Mouse (Mus musculus) cerebellum, adult 9-11 months (tissue): ENCODE results near the gene Necap2.
A peak's percentile ranks its signal among the peaks of the same experiment; 100 is the strongest.

Experiments
- DNase-seq: peaks from one replicate; pipeline ENCODE4 v3.0.0; 2022

Gene Necap2

DNA sequence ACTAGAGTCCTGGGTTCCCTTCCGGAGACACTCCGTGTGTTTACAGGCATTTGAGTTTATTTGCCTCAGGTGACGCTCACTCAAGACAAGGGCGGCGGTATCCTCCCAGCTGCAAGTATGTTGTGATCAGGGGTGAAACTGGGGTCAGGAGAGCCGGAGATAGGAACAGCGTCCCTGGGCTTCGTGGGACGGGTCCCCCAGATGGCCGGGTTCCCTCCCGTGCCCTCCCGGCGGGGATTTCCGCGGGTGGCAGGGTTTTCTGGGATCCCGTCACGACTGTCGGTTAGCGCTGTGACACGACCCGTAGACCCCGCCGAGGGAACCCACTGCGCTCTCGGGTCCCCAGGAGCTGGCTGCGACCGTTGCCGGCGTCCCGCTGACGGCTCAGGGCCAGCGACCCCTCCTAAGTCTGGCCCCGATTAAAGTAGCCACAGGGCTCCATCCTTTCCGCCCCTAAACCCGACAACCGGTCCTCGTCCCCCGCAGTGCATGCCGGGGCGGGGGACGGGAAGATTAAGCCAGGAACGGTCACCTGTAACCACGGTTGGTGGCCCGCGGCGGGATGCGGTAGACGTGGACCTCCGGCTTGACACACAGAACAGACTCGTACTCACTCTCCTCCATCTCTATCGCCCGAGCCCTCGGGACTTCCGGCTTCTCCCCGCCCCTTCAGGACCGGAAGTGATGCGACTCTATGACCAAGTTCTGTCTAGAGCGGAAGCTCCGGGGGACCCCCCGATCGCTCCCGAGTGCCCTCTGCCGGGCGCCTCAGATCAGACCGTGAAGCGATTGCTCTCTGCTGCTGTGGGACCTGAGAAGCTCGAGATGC is at the start of gene Necap2:
Gene Necap2 (minus strand): TSS at position 677 of the 829 bp plus-strand sequence.
- peak; percentile 94 for DNase-seq

DNA sequence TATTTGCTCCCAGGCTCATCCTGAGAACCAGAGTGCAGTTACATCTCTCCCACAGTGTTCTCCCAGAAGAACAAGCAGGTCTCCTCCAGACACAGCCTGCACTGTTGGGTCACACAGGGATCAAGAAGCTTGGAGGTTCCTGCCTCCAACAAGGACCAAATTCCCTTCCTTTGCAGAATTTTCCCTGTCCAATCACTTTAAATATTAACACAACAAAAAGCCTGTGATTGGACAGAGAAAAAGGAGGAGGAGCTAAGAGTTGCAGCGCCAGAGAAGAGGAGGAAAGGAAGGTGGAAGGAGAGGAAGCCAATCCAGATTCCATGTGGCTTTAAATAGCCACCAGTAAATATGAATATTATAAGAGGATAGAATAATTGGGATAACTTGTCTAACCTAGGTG is 44.9 kb upstream of the Necap2 start:
- no peak for DNase-seq

DNA sequence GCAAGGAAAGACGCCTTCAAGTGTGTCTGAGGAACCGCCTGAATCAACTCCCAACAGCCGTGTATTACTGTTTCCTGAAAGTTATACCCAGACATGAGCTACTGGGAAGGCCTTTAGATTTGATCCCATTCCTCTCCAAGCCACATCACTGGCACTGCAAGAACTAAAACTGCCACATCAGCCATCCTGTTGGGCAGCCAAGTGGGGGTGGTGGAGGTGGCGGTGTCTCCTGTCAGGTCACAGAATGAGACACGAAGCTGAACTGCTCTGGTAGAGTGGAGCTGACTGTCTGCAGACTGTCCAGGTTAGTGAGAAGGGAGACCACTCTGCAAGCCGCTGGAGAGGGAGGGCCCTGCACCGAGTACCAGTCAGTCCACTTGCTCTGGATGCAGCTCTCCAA is 44.5 kb upstream of the Necap2 start:
- DNase-seq, result no peak

DNA sequence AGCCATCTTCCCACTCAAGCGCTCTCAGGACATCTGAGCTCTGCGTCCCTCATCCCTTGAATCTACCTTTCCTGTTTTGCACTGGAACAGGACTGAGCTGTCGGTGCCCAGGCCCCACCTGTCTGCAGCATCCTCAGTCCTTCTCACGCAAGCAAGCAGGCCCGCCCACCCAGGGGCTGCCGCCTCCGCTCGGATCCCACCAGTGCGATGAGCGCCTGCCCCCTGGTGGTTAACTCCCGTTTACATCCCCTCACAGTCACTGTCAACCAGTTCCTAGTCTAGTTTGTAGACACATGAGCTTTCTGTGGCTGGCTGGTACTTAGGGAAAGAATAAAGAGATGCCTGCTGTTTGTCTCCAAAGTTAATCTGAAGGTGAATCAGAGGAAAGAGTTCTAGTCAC is 42.5 kb upstream of the Necap2 start:
- DNase-seq, result no peak

DNA sequence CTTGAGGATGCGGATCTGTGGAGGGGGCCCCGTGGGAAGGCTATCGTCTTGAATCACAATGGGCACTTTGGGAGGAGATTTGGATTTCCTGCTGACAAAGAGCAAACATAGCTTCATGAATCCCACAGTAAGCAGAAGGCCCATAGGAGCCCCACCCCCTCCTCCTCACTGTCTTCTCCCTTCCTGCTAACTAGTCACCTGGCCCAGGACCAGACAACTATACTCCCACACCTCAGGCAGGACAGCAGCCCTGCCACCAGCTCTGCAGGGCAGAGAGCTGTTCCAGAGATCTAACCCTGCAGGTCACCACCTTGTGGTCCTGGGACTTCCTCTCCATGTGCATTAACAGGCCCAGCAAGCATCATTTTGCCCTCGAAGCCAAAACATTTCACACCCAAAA is 40.5 kb upstream of the Necap2 start:
- DNase-seq, result no peak

DNA sequence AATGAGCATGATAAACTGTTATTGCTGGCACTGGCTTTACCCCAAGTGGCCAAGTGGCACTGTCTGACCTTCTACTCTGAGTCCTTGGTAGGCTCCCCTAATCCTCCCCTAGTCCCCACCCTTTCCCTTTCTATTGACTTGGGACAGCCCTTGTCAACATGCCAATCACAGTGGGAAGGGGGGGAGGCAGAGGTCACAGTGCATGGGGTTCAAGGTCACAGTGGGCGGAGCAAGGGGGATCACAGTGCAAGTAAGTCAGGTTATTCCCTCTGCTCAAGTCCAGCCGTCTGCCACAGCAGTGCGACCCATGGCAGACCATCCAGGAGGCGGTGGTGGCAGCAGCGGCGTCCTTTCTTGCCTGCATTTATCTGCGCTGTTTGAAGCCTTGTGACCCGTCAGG is 37.2 kb upstream of the Necap2 start:
- no peak for DNase-seq

DNA sequence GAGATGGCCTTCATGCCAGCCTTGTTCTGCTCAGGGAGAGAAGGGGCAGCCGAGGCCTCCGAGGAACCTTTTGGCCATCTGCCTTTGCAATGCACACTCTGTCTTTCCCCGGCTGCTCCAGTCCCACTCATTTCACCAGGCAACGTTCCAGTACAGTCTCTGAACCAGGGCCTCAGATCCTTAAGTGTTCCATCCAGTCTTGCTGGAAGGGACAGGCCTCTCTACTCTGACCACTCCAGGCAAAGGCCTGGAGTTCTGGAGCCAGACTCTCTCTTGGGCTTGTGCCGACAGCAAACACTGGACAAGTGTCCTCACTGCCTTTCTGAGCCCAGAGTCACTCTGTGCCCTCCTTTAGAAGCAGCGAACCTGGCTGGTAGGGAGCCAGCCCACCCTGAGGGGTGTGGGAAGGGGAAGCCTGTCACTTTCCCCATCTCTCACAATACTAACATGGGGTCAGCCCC is 36.4 kb upstream of the Necap2 start:
- DNase-seq, result peak; percentile 49

DNA sequence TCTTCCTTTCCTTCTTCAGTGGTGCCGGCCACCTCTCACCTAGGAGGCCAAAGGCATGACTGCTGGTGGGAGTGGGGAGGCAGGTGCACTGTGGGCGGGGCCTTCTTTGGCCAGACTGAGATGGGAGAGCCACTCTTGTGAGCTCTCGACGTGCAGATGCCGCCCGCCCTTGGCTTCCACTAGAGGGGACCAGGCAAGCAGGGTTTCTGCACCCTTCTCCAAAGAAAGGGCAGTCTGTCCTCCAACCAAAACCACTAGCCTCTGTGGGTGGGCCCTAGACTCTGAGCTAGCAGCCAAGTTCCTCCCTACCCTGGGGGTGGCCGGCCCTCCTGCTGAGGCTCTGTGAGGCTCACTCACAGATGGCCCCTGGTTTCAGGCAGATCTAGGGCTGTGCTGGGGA is 35.7 kb upstream of the Necap2 start:
- no peak for DNase-seq

DNA sequence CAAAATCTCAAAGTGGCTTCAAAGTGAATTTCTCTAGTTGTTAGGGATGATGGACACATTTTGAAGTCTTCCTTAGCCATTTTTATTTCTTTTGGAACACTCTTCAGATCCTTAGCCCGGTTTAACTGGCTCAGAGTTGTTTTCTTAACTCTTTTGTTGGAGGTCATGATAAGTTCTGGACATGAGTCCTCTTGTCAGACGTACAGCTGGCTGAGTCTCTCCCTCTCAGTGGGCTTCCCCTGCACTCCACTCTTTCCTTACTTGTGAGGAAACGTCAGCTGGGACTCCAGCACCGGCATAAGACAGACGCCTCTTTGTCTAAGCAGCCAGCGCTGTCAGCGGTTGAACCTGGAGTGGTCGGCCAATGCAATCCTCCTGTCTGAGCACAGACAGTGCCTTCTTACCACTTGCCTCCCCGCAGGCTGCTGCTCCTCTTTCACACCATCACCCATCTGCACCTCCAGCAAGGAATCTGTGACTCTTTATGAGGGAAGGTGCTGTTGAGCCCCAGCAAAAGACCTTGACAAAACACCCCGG is 30.1 kb upstream of the Necap2 start:
- no peak for DNase-seq

DNA sequence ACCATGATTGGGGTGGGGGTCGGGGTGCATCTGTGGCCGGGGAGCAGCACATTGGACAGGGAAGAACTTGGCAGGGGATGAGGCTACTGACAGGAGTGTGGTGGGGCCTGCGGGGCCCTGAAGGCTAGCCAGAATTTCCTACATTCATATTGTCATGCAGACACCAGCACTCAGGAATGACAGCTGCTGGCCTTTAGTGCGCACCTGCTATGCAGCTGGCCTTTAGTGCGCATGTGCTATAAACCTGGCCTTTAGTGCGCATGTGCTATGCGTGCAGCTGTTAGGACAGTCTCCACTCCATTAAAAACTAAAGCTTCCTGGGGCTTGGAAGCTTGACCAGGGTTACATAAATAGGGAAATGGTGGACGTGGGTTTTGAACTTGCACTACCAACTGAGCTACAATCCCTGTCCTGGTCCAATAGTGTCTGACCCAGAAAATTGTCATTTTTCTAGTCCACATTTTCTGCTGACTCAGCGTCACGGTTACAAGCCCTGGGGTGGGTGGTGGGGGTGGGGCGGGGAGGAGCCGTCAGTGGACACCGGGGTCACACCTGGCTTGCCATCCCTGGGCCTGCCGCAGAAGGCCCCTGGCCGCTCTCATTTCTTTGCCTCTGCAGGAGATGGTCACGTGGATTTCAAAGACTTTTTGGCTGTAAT is 28.5 kb upstream of the Necap2 start:
- DNase-seq, result no peak

DNA sequence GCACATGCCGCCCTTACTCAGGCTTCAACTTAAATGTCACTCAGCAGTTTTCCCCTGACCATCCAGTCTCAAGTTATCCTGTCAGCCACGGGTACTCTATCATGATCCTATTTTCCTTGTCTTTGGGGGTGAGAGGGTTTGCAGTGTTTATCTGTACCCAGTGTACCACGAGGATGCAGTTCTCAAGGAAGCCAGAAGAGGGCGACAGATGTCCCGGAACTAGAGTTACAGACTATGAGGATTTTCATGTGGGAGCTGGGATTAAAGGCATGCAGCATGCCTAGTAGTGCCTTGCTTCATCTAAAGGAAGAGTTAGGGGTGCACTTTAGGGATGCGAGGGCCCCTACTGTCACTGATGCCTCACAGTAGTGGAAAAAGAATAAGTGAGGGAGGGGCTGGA is 23.7 kb upstream of the Necap2 start:
- no peak for DNase-seq

DNA sequence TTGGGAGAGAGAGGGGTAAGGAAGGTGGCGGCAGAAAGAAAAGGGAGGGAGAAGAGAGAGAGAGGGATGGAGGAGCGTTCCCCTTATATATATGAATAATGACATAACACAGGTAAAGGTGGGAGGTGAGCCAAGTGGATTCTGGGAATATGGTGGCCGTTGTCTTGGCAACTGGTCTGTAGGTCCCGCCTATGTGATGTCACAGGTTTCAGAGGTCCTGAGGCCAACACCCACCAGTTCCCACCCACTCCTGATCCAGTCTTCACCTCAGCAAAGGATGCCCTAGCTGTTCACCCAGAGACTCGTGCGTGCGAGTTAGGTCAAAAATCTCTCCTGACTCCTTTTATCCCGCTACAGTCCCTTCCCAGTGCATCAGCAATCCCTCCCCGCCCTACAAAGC is 23.1 kb upstream of the Necap2 start:
- no peak for DNase-seq

DNA sequence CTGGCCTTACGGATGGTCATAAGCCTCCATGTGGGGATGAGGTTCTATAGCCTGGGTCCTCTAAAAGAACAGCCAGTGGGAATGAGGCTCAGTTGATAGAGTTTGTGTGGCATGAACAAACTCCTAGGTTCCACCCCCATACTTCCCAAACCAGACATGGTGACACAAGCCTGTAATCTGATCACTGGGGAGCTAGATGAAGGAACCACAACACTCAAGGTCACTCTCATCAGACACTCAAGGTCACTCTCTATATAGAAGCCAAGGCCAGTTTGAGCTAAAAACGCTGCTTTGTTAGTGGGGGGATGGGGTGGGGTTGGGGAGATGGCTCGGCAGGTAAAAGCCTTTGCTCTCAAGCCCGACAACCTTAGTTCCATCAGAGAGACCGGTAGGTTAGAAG is 21.8 kb upstream of the Necap2 start:
- no peak for DNase-seq

DNA sequence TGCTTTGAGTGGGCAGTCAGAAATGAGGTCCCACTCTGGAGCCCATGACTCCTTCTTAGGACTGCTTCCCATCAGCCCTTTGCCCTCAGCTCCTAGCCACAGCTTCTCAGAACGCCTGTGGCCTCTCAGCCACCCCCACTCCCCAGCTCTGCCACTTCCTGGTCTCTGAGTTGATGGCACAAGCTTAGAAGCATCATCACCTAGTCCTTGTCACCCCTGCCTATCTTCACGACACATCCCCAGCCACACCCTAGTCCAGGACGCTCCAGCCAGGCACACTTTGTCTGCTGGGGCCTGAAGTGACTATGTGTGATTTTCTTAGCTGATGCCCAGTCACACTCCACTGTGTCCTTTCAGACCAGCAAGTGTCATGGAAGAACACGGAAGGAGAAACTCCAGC is 20.8 kb upstream of the Necap2 start:
- DNase-seq, result no peak

DNA sequence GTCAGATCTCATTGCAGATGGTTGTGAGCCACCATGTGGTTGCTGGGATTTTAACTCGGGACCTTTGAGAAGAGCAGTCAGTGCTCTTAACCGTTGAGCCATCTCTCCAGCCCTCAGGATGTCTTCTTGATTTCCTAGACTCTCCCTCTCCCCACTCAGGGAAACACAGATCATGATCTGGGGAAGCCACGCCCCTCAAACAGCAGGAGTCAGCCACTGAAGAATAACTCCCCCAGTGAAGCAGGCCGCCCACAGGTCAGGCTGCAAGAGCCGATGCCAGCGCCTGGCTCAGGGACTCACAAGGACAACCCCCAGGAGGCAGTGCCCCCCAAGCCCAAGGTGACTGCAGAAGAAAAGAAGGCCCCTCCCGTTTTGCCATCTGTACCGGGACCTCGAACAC is 18.6 kb upstream of the Necap2 start:
- DNase-seq, result no peak

DNA sequence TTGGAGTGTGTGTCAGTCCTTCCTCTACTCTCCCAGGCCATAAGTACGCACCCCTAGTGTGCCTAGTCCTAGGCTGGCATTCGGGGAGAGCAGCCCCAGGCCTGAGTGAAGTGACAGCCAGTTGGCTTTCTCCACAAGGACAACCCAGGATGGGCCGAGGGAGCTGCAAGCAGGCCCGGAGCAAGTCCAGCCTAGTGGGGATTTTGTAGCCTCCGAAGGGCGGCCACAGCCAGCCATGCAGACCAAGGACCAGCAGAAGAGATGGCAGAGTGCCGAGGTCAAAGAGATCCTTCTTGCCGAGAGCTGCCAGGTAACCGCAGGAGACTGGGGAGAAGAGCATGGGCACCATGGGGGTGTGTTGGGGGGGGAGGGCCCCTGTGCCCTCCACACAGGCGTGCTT is 16.9 kb upstream of the Necap2 start:
- DNase-seq, result no peak

DNA sequence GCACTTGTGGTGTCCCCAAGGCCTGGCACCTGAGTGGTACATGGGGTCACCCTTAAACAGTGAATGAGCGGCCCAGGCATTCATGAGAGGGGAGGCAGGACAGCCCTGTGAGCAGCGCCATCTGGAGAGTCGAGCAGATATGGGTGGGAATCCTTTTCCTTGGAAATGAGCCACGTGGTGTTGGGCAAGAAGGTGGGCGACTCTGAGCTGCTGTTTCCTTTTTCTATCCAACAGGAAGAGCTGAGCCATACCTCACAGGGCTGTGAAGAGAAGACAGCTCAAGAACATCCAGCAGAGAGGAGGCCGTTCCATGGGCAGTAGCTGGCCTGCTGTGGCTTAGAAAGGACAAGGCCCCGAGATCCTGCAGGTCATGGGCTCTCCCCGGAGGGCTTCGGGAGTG is 10.6 kb upstream of the Necap2 start:
- DNase-seq, result no peak

DNA sequence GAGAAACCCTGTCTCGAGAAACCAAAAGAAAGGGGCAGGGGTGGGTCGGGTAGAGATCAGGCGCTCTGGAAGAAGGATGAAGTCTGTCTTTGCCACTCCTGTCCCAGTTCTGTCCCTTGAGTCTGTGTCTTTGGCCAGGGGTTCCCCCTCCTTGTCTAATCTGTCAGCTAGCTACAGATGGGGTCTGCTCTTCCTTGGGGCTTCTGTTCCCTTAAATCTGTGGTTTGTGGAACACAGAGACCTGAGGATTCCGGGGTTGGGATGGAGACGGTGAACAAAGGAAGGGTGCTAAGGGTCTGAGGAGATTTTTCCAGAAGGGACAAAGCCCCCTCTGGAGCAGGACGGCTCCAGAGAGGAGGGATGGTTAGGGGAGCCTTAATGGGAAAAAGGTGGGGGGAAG is 9.9 kb upstream of the Necap2 start, which contains the start of gene Spata21:
Gene Spata21 (plus strand): TSS at position 301 of the 400 bp plus-strand sequence.
- no peak for DNase-seq

DNA sequence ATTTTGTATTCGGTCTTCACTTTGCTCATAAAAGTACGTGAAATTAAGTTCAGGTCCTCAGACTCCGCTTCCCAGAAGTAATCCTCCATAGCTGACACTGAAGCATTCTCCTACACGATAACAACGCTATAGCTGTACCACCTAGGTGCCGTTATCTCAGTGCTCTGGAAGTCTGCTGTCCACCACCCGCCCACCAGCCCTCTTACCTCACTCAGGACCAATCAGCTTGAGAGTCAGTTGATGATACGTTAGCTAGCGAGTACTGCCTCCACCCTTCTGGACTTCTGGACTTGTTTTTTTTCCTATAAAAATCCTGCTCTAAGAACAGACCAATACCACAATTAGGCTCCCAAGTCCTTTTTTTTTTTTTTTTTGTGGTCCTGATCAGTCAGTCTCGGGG is 8.7 kb upstream of the Necap2 start:
- no peak for DNase-seq

DNA sequence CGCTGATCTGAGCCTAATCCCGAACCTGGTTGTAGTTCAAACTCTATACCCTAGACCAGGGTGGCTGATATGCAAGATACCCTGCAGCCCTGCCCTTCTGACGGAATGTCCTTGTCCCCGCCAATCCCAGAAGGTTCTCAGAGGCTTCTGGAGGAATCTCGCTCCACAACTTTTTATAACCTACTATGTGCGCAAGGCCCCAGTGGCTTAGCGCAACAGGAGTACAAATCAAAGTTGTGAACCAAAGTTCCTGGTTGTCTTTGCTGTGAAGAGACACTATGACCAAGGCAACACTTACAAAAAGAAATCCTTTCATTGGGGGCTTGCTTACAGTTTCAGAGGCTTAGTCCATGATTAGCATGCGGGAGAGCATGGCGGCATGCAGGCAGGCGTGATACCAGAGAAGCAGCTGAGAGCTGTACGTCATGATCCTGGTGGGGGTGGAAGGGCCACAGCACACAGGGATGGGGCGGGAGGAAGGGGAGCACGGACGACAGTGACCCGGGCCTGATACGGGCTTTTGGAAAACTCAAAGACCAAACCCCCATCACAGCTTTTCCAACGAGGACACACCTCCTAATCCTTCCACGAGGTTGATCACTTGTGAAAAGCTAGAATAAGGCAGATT is 467 bp upstream of the Necap2 start:
- peak; percentile 57 for DNase-seq

DNA sequence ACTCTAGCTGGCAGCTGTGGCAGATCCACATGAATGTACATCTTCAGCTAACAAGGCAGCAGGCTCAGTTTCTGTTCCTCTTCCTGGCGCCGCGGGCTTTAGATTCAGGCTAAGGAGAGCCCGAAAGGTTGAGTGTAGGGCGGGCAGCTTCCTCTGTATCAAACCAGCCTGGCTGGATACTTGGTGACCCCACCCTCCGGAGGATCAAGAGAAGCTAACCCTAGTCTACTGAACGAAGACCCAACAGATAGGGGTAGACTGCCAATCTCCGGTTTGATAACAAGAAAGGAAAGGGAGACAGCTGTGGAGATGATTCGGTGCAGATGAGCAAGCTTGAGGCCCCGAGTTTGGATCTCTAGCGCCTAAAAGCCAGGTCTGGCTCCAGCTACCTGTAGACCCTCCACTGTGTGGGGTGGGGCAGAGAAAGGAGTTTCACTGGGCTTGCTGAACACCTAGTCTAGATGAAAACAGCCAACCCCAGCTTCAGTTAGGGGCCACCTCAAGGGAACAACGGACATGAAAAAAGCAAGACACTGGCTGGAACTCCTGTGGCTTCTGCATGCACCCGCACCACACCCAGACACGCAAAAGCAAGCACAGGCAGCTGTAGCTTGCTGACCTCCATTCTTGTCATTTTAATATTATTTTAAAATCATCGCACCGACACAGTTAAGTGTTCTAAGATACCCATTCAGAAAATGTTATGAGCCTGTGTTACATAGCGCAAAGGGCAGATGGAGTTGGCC is 1.2 kb downstream of the Necap2 start:
- peak; percentile 26 for DNase-seq

DNA sequence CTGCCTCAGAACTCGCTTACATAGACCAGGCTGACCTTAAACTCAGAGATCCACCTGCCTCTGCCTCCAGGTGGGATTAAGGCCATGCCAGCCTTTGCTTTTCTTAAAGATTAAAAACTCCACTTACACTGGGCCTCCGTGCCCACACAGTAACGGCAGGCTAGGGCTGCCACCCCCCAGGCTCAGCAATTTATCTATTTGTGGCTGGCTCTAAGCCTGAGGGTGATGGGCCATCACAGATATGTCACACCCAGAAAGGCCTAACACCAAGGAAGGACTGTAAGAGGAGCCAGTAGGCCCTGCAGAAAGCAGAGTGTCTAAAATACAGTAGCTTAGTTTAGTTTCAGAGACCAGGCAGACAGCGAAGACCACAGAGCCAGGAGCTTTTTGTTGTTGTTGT is 4.0 kb downstream of the Necap2 start:
- DNase-seq, result no peak

DNA sequence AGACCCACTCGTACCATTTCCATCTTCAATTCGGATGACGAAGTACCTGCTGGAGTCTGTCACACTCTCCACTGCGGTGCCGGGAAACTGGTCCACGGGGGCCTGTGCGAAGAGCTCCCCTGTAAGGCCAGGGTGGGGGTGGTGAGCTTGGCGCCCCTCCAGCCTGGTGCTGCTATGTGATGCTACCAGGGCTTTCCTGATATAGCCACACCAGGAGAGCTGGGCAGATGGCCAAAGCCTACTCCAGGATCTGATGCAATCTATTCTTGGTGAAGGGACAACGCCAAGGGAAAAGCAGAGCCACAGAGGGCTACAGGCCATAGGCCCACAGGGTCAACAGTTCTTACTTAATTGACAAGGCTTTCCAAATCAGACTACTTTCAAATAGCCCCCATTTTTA is 4.5 kb downstream of the Necap2 start:
- peak; percentile 65 for DNase-seq
